Mouse (Mus musculus): ENCODE data around the gene Gm11172. TPM values are rescaled to one million over a fixed set of nuclear protein-coding genes. Genes with fewer than 3 reads are reported as not detected.

Gm11172 gene
- total and polyA plus RNA-seq, 3 experiments, result not detected

GRCm38 (mm10) chr16:10846503-10846902 is 33.8 kb downstream of the Gm11172 start (continued):
- TF ChIP-seq CTCF (conservative IDR thresholded peaks at IDR 0.05 in 1 of 2, IDR thresholded peaks at IDR 0.05 in 1 of 2; ENCODE audit: low read depth in 2 of 2, low read length in 2 of 2), result peak; percentile 76 to 97
- no peak for TF ChIP-seq UBTF (IDR thresholded peaks at IDR 0.05; ENCODE audit: low read depth, low read length)

DNA sequence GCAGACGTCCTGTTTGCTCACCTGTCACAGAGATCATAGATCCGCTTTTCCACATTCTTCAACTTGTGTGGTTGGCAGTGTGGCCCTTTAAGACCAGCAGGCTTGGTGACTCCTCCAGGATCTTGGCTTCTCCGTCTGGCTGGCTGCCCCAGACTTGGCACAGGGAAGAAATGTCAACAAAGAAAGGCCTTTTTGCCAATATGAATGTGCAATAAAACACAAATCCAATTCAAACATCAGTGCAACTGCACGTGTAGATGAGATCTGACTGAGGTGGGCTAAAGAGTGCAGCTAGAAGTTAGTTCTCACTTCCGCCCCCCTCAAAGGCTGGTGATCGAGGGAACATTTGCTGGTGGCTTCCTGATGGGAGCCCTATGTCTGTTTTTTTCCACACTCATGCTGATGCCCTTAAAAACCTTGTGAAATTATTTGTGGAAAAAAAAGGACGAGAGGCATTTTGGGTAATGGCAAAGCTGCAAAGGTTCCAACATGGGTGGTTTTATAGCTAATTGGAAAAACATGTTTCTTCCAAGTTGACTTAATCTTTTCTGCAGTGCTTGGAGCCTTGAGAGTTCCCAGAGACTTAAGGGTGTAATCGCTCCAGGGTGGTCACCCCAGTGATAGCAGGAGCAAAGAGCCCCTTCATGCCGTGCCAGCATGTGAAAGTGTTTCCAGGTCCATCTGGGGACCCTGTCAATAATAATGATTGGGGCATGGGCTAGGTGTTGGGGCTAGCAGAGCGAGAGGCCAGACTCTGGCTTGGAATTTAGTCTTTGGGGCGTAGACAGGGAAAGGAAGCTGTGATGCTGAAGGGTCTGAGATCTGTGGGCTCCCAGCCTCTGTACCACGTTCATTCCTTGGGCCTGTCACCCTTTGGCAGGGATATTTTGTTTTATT is 37.5 kb downstream of the Gm11172 start:
- peaks cover 0 to 26% of the 10 kb centered on the region in 2 experiments for H3K36me3 ChIP-seq (replicated peaks in 1 of 2; ENCODE audit: control insufficient read depth in 1 of 2, insufficient read depth in 1 of 2, low read length in 1 of 2)
- H3K9ac ChIP-seq (ENCODE audit: insufficient read depth, low read depth), result no peak overlapping the region
- TF ChIP-seq EP300 (IDR thresholded peaks at IDR 0.05; ENCODE audit: low read length) (no peak), ZNF384 (IDR thresholded peaks at IDR 0.05; ENCODE audit: low read depth, low read length) (no peak), SIN3A (IDR thresholded peaks at IDR 0.05; ENCODE audit: low read length) (no peak), NELFE (IDR thresholded peaks at IDR 0.05; ENCODE audit: low read depth, low read length) (no peak), MXI1 (IDR thresholded peaks at IDR 0.05; ENCODE audit: low read depth, low read length) (no peak), NRF1 (IDR thresholded peaks at IDR 0.05; ENCODE audit: low read depth, low read length) (no peak), BHLHE40 (IDR thresholded peaks at IDR 0.05; ENCODE audit: low read depth, low read length) (no peak), ZKSCAN1 (IDR thresholded peaks at IDR 0.05; ENCODE audit: borderline replicate concordance, low read depth, low read length) (no peak), RCOR1 (conservative IDR thresholded peaks at IDR 0.05; ENCODE audit: low read depth, low read length) (no peak), ETS1 (conservative IDR thresholded peaks at IDR 0.05; ENCODE audit: low read depth, low read length) (no peak), E2F4 (IDR thresholded peaks at IDR 0.05; ENCODE audit: insufficient replicate concordance, low read depth, low read length) (no peak), UBTF (IDR thresholded peaks at IDR 0.05; ENCODE audit: low read depth, low read length) (no peak), HCFC1 (IDR thresholded peaks at IDR 0.05; ENCODE audit: low read depth, low read length) (no peak), JUN (IDR thresholded peaks at IDR 0.05; ENCODE audit: insufficient read depth, low read depth, low read length) (no peak), RAD21 (IDR thresholded peaks at IDR 0.05; ENCODE audit: low read depth, low read length) (no peak)
- no peaks in the 10 kb centered on the region for H3K27me3 ChIP-seq (replicated peaks)
- no peak overlapping the region for H3K27ac ChIP-seq (ENCODE audit: insufficient read depth, low read depth)
- in situ Hi-C loops (cut with MboI; ENCODE audit: low pct_ligation_motif_present, low pct_unique_long_range_greater_than_20kb, low sequenced_read_pairs) (loop anchor here (5.0 kb wide), 1 partner anchor 273 kb away; no protein-coding TSS in a partner anchor), dilution Hi-C loops (cut with MboI; ENCODE audit: extremely low pct_ligation_motif_present, extremely low pct_unique_long_range_greater_than_20kb, low sequenced_read_pairs) (no loop called here)
- peaks cover 0 to 19% of the 10 kb centered on the region in 2 experiments; a peak in 2 of 4 replicates for H3K4me1 ChIP-seq (ENCODE audit: control insufficient read depth in 1 of 2, insufficient read depth in 2 of 2)
- H3K79me2 ChIP-seq (replicated peaks; ENCODE audit: control insufficient read depth, extremely low read depth, insufficient read depth, poor library complexity, severe bottlenecking), result no peaks in the 10 kb centered on the region
- no peaks in the 10 kb centered on the region for H3K9me3 ChIP-seq (replicated peaks; ENCODE audit: low read length)
- DNase-seq (ENCODE audit: extremely low read depth), result no peak
- H3K4me3 ChIP-seq (replicated peaks in 1 of 3; ENCODE audit: low read depth in 2 of 3, low read length in 2 of 3, poor library complexity in 1 of 3), result no peak overlapping the region
- no peak overlapping the region for H3K4me2 ChIP-seq (ENCODE audit: insufficient read depth, low read depth, poor library complexity, severe bottlenecking)

DNA sequence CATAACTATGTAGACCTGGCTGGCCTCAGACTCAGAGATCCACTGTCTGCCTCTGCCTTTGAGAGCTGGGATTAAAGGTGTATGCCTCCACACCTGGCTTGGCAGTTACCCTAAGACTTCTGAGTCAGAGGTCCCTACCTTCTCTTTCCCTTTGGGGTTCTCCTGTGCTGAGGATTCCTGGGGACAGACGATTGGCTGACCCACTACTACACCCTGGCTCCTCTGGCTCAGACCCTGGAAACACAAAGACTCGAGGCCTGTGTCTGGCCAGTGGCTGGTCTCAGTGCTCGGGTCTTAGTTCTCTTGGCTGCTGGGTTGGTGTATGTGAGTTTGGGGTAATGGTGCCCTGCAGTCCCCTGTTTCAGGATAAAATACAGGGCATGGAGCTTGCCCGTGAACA is 38.2 kb downstream of the Gm11172 start:
- TF ChIP-seq JUND (conservative IDR thresholded peaks at IDR 0.05; ENCODE audit: low read depth, low read length) (no peak), USF1 (IDR thresholded peaks at IDR 0.05; ENCODE audit: low read depth, low read length) (no peak), NRF1 (IDR thresholded peaks at IDR 0.05; ENCODE audit: low read depth, low read length) (no peak), MAFK (IDR thresholded peaks at IDR 0.05; ENCODE audit: insufficient replicate concordance, low read length) (no peak), CTCF (conservative IDR thresholded peaks at IDR 0.05 in 1 of 2, IDR thresholded peaks at IDR 0.05 in 1 of 2; ENCODE audit: low read depth in 2 of 2, low read length in 2 of 2) (no peak), KAT2A (IDR thresholded peaks at IDR 0.05; ENCODE audit: insufficient replicate concordance, low read length) (no peak), ZC3H11A (IDR thresholded peaks at IDR 0.05; ENCODE audit: low read depth, low read length) (no peak), ZMIZ1 (IDR thresholded peaks at IDR 0.05; ENCODE audit: low read depth, low read length) (no peak), UBTF (IDR thresholded peaks at IDR 0.05; ENCODE audit: low read depth, low read length) (no peak), MEF2A (IDR thresholded peaks at IDR 0.05; ENCODE audit: borderline replicate concordance, low read depth, low read length) (no peak), IRF4 (IDR thresholded peaks at IDR 0.05; ENCODE audit: low read depth, low read length) (no peak), USF2 (conservative IDR thresholded peaks at IDR 0.05; ENCODE audit: low read depth, low read length) (no peak), NELFE (IDR thresholded peaks at IDR 0.05; ENCODE audit: low read depth, low read length) (no peak), HCFC1 (IDR thresholded peaks at IDR 0.05; ENCODE audit: low read depth, low read length) (no peak)
- Histone ChIP-seq H3K36me3 (replicated peaks in 1 of 2; ENCODE audit: control insufficient read depth in 1 of 2, insufficient read depth in 1 of 2, low read length in 1 of 2) (peaks cover 0 to 25% of the 10 kb centered on the region in 2 experiments), H3K4me3 (replicated peaks in 1 of 3; ENCODE audit: low read depth in 2 of 3, low read length in 2 of 3, poor library complexity in 1 of 3) (no peak overlapping the region), H3K9me3 (replicated peaks; ENCODE audit: low read length) (no peaks in the 10 kb centered on the region), H3K4me1 (ENCODE audit: control insufficient read depth in 1 of 2, insufficient read depth in 2 of 2) (peaks cover 0 to 15% of the 10 kb centered on the region in 2 experiments; a peak in 2 of 4 replicates), H3K4me2 (ENCODE audit: insufficient read depth, low read depth, poor library complexity, severe bottlenecking) (no peak overlapping the region), H3K27ac (ENCODE audit: insufficient read depth, low read depth) (no peak overlapping the region), H3K79me2 (replicated peaks; ENCODE audit: control insufficient read depth, extremely low read depth, insufficient read depth, poor library complexity, severe bottlenecking) (no peaks in the 10 kb centered on the region), H3K9ac (ENCODE audit: insufficient read depth, low read depth) (no peak overlapping the region), H3K27me3 (replicated peaks) (no peaks in the 10 kb centered on the region)
- dilution Hi-C loops (cut with MboI; ENCODE audit: extremely low pct_ligation_motif_present, extremely low pct_unique_long_range_greater_than_20kb, low sequenced_read_pairs), result no loop called here
- DNase-seq (ENCODE audit: extremely low read depth), result no peak
- in situ Hi-C loops (cut with MboI; ENCODE audit: low pct_ligation_motif_present, low pct_unique_long_range_greater_than_20kb, low sequenced_read_pairs), result no loop called here

Data from CH12.LX (cell line).